Comparison of ENCODE assay signal across 10 mouse cellular contexts in genomic region chr10:9204096-9204495, GRCm38 (mm10).
DNase-seq lines count a peak whose midpoint lies in the region.
"Had no signal": no experiment of that assay in that cellular context is flagged by ENCODE, and none has a peak within 500 bp of the region (broad histone marks: within the 10 kb centered on the region; RNA-seq: fewer than 3 reads in every experiment).

No protein-coding gene starts in this region.

- intact Hi-C loops in left cerebral cortex, postnatal 10 days (cut with DNase I) = no loop called here

- peak; percentile 84 for DNase-seq in brain, adult 2 months (ENCODE audit: low read depth, low spot score)
- peak; percentile 57 for DNase-seq in cerebellum, adult 9-10 months
- peak; percentile 75 to 90 for DNase-seq in layer of hippocampus, adult 18-20 months (ENCODE audit: low spot score in 2 of 2)
- peak; percentile 38 to 67 for DNase-seq in left cerebral cortex, postnatal 10 days (ENCODE audit: extremely low spot score in 1 of 2, low spot score in 2 of 2)
- DNase-seq in spleen, postnatal 4 days (ENCODE audit: low spot score in 2 of 2) = no peak
- DNase-seq in heart, adult 9 months (ENCODE audit: low spot score in 2 of 2) = no peak
- DNase-seq in T-cell, adult 2 months (ENCODE audit: low spot score) = no peak
- no peak for DNase-seq in ovary, postnatal 10 days (ENCODE audit: low spot score)
- DNase-seq: lung, embryonic 14.5 days; thymus, postnatal 4 days had no signal

Comparison
In these comparisons a context has a peak if more than half of its experiments do, and no peak if none do; other contexts are left out.
1. DNase-seq: peak in brain, adult 2 months (single experiment), cerebellum, adult 9-10 months (single experiment), layer of hippocampus, adult 18-20 months (2 of 2) and left cerebral cortex, postnatal 10 days (2 of 2); none in spleen, postnatal 4 days (0 of 2), heart, adult 9 months (0 of 2), T-cell, adult 2 months (single experiment) and ovary, postnatal 10 days (single experiment).